Mouse (Mus musculus) forebrain, postnatal 0 days (tissue): ENCODE measurements around the gene Pold4. TPM values are rescaled to one million over a fixed set of nuclear protein-coding genes. Genes with fewer than 3 reads are reported as not detected.

Source experiments
- ATAC-seq: fragments of 200-750 bp; cut with Nextera tagmentation; 2 replicates; pipeline ENCODE4 v1.8.0; 2017; ENCODE audit warnings: mild to moderate bottlenecking, moderate library complexity
- DNase-seq: peaks from one replicate; pipeline ENCODE4 v3.0.0-alpha.2; 2015
- H3K27ac ChIP-seq: fragments of 300-500 bp; sonication (generic); 2 replicates; pipeline ENCODE4 v1.5.1; 2014; ENCODE audit warnings: low read depth, mild to moderate bottlenecking, antibody characterized with exemption, low read length, moderate library complexity, mixed read lengths
- H3K27me3 ChIP-seq: fragments of 300-500 bp; sonication (generic); 2 replicates; pipeline ENCODE4 v1.6.1; 2014; ENCODE audit warnings: mild to moderate bottlenecking, low read length, mixed read lengths; ENCODE audit not compliant: insufficient read depth
- H3K36me3 ChIP-seq: fragments of 300-500 bp; sonication (generic); 2 replicates; pipeline ENCODE4 v1.6.1; 2014; ENCODE audit warnings: mild to moderate bottlenecking, moderate library complexity; ENCODE audit not compliant: insufficient read depth
- H3K4me1 ChIP-seq: fragments of 300-500 bp; sonication (generic); 2 replicates; pipeline ENCODE4 v1.6.1; 2014; ENCODE audit warnings: antibody characterized with exemption; ENCODE audit not compliant: insufficient read depth
- H3K4me2 ChIP-seq: fragments of 300-500 bp; sonication (generic); 2 replicates; pipeline ENCODE4 v1.6.1; 2014; ENCODE audit warnings: low read depth, mild to moderate bottlenecking, moderate library complexity
- H3K4me3 ChIP-seq: fragments of 300-500 bp; sonication (generic); 2 replicates; pipeline ENCODE4 v1.5.1; 2014; ENCODE audit warnings: low read depth, low read length, mixed read lengths
- H3K9ac ChIP-seq: fragments of 300-500 bp; sonication (generic); 2 replicates; pipeline ENCODE4 v1.6.1; 2014; ENCODE audit warnings: mild to moderate bottlenecking
- H3K9me3 ChIP-seq: fragments of 300-500 bp; sonication (generic); 2 replicates; pipeline ENCODE4 v1.6.1; 2016; ENCODE audit warnings: low read length
- CTCF ChIP-seq: sonication (generic); IDR thresholded peaks from 2 replicates; pipeline ENCODE4 v1.5.1; 2016; ENCODE audit warnings: antibody characterized with exemption, control low read depth, low read depth
- WGBS: fragments of 180-500 bp; shearing (Covaris S2); extraction: QIAGEN DNeasy Blood & Tissue Kit; methylation state at CpG from one replicate; pipeline ENCODE4 v1.1.7; 2014; 5-methylcytosine and 5-hydroxymethylcytosine counted together
- polyA plus RNA-seq: library from polyadenylated mRNA; unstranded; fragments of >200 nt; fragmentation: Nextera tagmentation; extraction: Ambion mirVana; gene quantifications from 2 replicates; pipeline ENCODE4 v1.2.1, GENCODE M21; 2015
- total RNA-seq: library from RNA; depleted of rRNA; stranded (reverse); fragments of >200 nt; gene quantifications from 2 replicates; pipeline ENCODE4 v1.2.3, GENCODE M21; 2014; rRNA removed

The Pold4 gene
- total RNA-seq (18.8 and 21.2 TPM in 2 replicates), polyA plus RNA-seq (21.8 and 23.4 TPM in 2 replicates)

- Histone ChIP-seq H3K27me3 (no peaks in the 10 kb centered on the region), H3K9ac (peak within 1 kb of the TSS; percentile 68), H3K4me2 (peak within 1 kb of the TSS; percentile 83), H3K4me3 (peak within 1 kb of the TSS; percentile 62), H3K36me3 (no peaks in the 10 kb centered on the region), H3K9me3 (no peaks in the 10 kb centered on the region), H3K4me1 (peaks cover 9% of the 10 kb centered on the region; the same call in 1 of the 2 replicates), H3K27ac (peak within 1 kb of the TSS; percentile 68)
- no peak for TF ChIP-seq CTCF
- ATAC-seq (peak; percentile 95), DNase-seq (peak; percentile 94)
- WGBS, result 12% methylated on average over 26 of the region's 26 CpGs
Observed at GRCm38 (mm10) chr19:4231253-4232185, at the start of gene Pold4. Gene Pold4, plus strand, starts transcription at chr19:4231899.

- ATAC-seq (peak; percentile 32; the same call in 1 of the 2 replicates), DNase-seq (no peak)
- no peaks in the 10 kb centered on the region for H3K27me3 ChIP-seq
- no peak overlapping the region for H3K4me2 ChIP-seq
- no peaks in the 10 kb centered on the region for H3K9me3 ChIP-seq
- H3K27ac ChIP-seq, result no peak overlapping the region
- no peak for TF ChIP-seq CTCF
- H3K4me3 ChIP-seq, result no peak overlapping the region
- no peaks in the 10 kb centered on the region; the same call in 1 of the 2 replicates for H3K4me1 ChIP-seq
- 69% methylated on average over 2 of the region's 2 CpGs for WGBS
- no peaks in the 10 kb centered on the region for H3K36me3 ChIP-seq
- no peak overlapping the region for H3K9ac ChIP-seq
Observed at GRCm38 (mm10) chr19:4183689-4184088, 48.0 kb upstream of the Pold4 start.

- no peak for DNase-seq
- H3K27ac ChIP-seq, result no peak overlapping the region
- TF ChIP-seq CTCF, result no peak
- no peak overlapping the region for H3K9ac ChIP-seq
- H3K4me2 ChIP-seq, result no peak overlapping the region
- no peak overlapping the region for H3K4me3 ChIP-seq
- ATAC-seq, result no peak
- 63% methylated on average over 15 of the region's 15 CpGs for WGBS
- H3K27me3 ChIP-seq, result no peaks in the 10 kb centered on the region
- no peaks in the 10 kb centered on the region for H3K9me3 ChIP-seq
- no peaks in the 10 kb centered on the region for H3K36me3 ChIP-seq
- no peaks in the 10 kb centered on the region; the same call in 1 of the 2 replicates for H3K4me1 ChIP-seq
Observed at GRCm38 (mm10) chr19:4184976-4185975, 46.4 kb upstream of the Pold4 start.

- Histone ChIP-seq H3K27ac (no peak overlapping the region), H3K27me3 (no peaks in the 10 kb centered on the region), H3K4me2 (no peak overlapping the region), H3K9me3 (no peaks in the 10 kb centered on the region), H3K4me3 (no peak overlapping the region), H3K36me3 (no peaks in the 10 kb centered on the region), H3K4me1 (no peaks in the 10 kb centered on the region), H3K9ac (no peak overlapping the region)
- TF ChIP-seq CTCF, result no peak
- 73% methylated on average over 3 of the region's 3 CpGs for WGBS
- no peak for ATAC-seq
- no peak for DNase-seq
Observed at GRCm38 (mm10) chr19:4187303-4187702, 44.4 kb upstream of the Pold4 start.

GRCm38 (mm10) chr19:4189051-4189620, 42.6 kb upstream of the Pold4 start:
- H3K9ac ChIP-seq, result no peak overlapping the region
- H3K9me3 ChIP-seq, result no peaks in the 10 kb centered on the region
- peaks cover 10% of the 10 kb centered on the region for H3K36me3 ChIP-seq
- WGBS, result 81% methylated on average over 12 of the region's 12 CpGs
- TF ChIP-seq CTCF, result no peak
- peaks cover 11% of the 10 kb centered on the region; the same call in 1 of the 2 replicates for H3K4me1 ChIP-seq
- H3K27me3 ChIP-seq, result no peaks in the 10 kb centered on the region
- DNase-seq (no peak), ATAC-seq (no peak)
- H3K27ac ChIP-seq, result no peak overlapping the region
- H3K4me3 ChIP-seq, result no peak overlapping the region
- no peak overlapping the region for H3K4me2 ChIP-seq

- Histone ChIP-seq H3K9me3 (no peaks in the 10 kb centered on the region), H3K4me1 (peaks cover 11% of the 10 kb centered on the region; the same call in 1 of the 2 replicates), H3K27me3 (no peaks in the 10 kb centered on the region), H3K4me3 (peak within 1 kb of the TSS; percentile 95), H3K27ac (peak within 1 kb of the TSS; percentile 94), H3K36me3 (peaks cover 27% of the 10 kb centered on the region), H3K9ac (peak within 1 kb of the TSS; percentile 95), H3K4me2 (peak within 1 kb of the TSS; percentile 88)
- DNase-seq (no peak), ATAC-seq (no peak)
- 76% methylated on average over 4 of the region's 4 CpGs for WGBS
- no peak for TF ChIP-seq CTCF
Observed at GRCm38 (mm10) chr19:4190831-4191334, 40.8 kb upstream of the Pold4 start, which contains the start of gene Tbc1d10c. Gene Tbc1d10c, minus strand, starts transcription at chr19:4191284.
